Mouse (Mus musculus): Measurements from ENCODE around the gene Mfsd4b1. TPM values are rescaled to one million over a fixed set of nuclear protein-coding genes. Genes with fewer than 3 reads are reported as not detected.

Gene Mfsd4b1
- polyA plus RNA-seq (2015; fragmentation: Illumina TruSeq; extraction: RNeasy Lipid Tissue Mini Kit (QIAGEN cat#74804); ENCODE audit: insufficient read depth, low replicate concordance) = not detected

DNA sequence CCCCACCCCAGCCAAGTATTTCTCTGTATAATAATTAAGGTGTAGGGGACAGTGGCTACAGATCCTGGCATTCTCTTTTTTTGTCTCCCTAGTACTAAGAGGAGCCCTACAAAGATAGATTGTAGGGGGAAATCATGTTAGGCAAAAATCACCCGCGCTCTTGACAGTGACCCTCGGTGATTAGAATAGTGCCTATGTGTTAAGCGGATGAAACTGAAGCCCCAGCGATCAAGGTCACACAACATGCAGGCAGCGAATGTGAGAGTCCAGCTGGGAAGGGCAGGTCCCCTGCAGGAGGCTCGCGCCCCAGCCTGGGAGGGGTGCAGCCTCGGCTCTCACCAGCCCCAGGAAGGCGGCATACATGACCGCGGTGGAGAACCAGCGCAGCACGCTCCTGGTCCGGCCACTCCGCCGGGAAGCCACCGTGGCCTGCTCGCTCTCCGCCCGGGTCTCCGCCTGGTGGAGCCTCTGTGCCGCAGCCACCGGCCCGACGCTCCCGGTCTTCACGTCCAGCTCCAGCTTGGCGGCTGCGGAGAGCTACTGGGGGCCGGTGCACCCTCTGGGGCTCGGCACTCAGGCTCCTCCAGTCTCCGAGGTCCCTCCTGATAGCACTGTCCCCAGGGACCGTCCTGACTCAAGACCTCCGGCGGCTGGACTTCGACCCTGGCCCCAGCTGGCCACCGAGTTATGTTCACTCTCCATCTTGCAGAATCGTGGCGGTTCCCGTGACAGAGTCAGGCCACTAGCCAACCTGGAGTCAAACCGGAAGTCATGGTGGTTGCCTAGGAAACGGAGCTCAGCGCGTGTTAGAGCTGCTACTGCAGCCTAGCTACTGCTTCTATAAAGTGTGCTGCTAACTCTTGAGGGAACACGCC, at the start of gene Mfsd4b1:
Mfsd4b1 (minus strand) TSS at position 715 of the 875 bp plus-strand sequence.

DNA sequence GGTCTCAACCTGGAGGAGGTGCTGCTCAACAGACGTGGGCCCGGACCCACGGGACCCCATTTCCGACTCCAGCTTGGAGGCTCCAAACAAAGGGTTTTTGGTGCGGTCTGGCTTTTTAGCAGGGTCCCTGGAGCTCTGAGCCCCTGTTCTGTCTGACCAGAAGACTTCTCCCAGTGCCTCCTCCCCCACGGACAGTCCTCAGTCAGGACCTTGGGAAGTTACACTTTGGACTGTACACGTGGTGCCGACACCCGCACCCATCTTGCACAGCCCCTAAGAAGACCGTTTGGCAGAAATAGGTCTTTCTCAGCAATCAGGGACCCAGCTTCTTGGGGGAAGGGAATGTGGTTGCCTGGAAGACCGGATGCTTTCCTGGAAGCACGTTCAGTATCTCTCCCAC, 38.6 kb downstream of the Mfsd4b1 start, which contains the start of gene Mfsd4b5:
Mfsd4b5 (minus strand) TSS at position 181 of the 400 bp plus-strand sequence.

DNA sequence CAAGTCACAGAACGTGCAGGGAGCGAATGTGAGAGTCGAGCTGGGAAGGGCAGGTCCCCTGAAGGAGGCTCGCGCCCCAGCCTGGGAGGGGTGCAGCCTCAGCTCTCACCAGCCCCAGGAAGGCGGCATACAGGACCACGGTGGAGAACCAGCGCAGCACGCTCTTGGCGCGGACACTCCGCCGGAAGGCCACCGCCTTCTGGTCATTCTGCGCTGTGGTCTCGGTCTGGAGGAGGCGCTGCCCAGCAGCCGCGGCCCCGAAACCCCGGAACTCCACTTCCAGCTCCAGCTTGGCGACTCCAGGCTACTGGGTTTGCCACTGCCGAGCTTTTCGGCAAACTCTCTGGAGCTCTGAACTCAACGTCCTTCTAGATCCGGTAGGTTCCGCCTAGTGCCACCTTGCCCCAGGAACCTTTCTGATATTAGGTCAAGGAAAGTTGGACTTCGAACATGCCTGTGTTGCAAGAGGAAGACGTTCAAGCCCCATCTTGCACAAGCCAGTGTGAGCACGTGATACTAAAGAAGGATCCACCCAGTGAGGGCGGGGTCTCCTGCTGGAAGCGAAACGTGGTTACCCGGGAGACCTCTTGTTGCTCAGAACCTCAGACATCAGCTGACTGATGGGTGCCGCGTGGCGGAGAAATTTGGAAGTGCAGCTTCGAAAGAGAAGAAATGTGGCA, 65.2 kb downstream of the Mfsd4b1 start, which contains the start of gene Mfsd4b3:
Mfsd4b3 (minus strand) TSS at position 393 of the 680 bp plus-strand sequence.

Other genes with a start within 250 kb of the Mfsd4b1 start
- 8.4 TPM for gene Mfsd4b4, start 126.0 kb downstream of the Mfsd4b1 start, polyA plus RNA-seq (2015; fragmentation: Illumina TruSeq; extraction: RNeasy Lipid Tissue Mini Kit (QIAGEN cat#74804); ENCODE audit: insufficient read depth, low replicate concordance)
- gene Mfsd4b2, start 98.3 kb downstream of the Mfsd4b1 start, polyA plus RNA-seq (2015; fragmentation: Illumina TruSeq; extraction: RNeasy Lipid Tissue Mini Kit (QIAGEN cat#74804); ENCODE audit: insufficient read depth, low replicate concordance) = not detected
- gene Mfsd4b3, start 65.1 kb downstream of the Mfsd4b1 start, polyA plus RNA-seq (2015; fragmentation: Illumina TruSeq; extraction: RNeasy Lipid Tissue Mini Kit (QIAGEN cat#74804); ENCODE audit: insufficient read depth, low replicate concordance) = 0.26 TPM
- gene Mfsd4b5, start 38.6 kb downstream of the Mfsd4b1 start, polyA plus RNA-seq (2015; fragmentation: Illumina TruSeq; extraction: RNeasy Lipid Tissue Mini Kit (QIAGEN cat#74804); ENCODE audit: insufficient read depth, low replicate concordance) = 0.12 TPM
- 16.8 TPM for gene Slc16a10, start 117.0 kb upstream of the Mfsd4b1 start, polyA plus RNA-seq (2015; fragmentation: Illumina TruSeq; extraction: RNeasy Lipid Tissue Mini Kit (QIAGEN cat#74804); ENCODE audit: insufficient read depth, low replicate concordance)
- gene Rpf2, start 221.8 kb upstream of the Mfsd4b1 start, polyA plus RNA-seq (2015; fragmentation: Illumina TruSeq; extraction: RNeasy Lipid Tissue Mini Kit (QIAGEN cat#74804); ENCODE audit: insufficient read depth, low replicate concordance) = 67.0 TPM
- 95.1 TPM for gene Gtf3c6, start 232.8 kb upstream of the Mfsd4b1 start, polyA plus RNA-seq (2015; fragmentation: Illumina TruSeq; extraction: RNeasy Lipid Tissue Mini Kit (QIAGEN cat#74804); ENCODE audit: insufficient read depth, low replicate concordance)